1 mouse cellular context compared by ENCODE assay signal in genomic region chr16:91416938-91417337, GRCm38 (mm10).
TF ChIP-seq lines count a peak whose summit lies in the region.

No protein-coding gene starts in this region.

TF ChIP-seq in CH12.LX, 34 proteins besides CTCF, POLR2A, EP300 and RAD21 (continued from another document):
- TF ChIP-seq POLR2AphosphoS2 (IDR thresholded peaks at IDR 0.05; ENCODE audit: low read depth, low read length): 0 out of 2 replicates have a peak, but pooled peaks have one; percentile 65
- no peak for TF ChIP-seq PAX5 (IDR thresholded peaks at IDR 0.05; ENCODE audit: low read length)
- no peak for TF ChIP-seq UBTF (IDR thresholded peaks at IDR 0.05; ENCODE audit: low read depth, low read length)
- TF ChIP-seq HCFC1 (IDR thresholded peaks at IDR 0.05; ENCODE audit: low read depth, low read length): 0 out of 2 replicates have a peak, but pooled peaks have one; percentile 26
- TF ChIP-seq KAT2A (IDR thresholded peaks at IDR 0.05; ENCODE audit: insufficient replicate concordance, low read length): no peak
- no peak for TF ChIP-seq ZC3H11A (IDR thresholded peaks at IDR 0.05; ENCODE audit: low read depth, low read length)
- peak; percentile 80; the same call in 1 of the 2 replicates for TF ChIP-seq SIN3A (IDR thresholded peaks at IDR 0.05; ENCODE audit: low read length)
- peak; percentile 95 for TF ChIP-seq ETS1 (conservative IDR thresholded peaks at IDR 0.05; ENCODE audit: low read depth, low read length)
- TF ChIP-seq E2F4 (IDR thresholded peaks at IDR 0.05; ENCODE audit: insufficient replicate concordance, low read depth, low read length): no peak
- TF ChIP-seq MAX (IDR thresholded peaks at IDR 0.05; ENCODE audit: low read length): peak; percentile 83
- no peak for TF ChIP-seq TBP (conservative IDR thresholded peaks at IDR 0.05; ENCODE audit: low read depth, low read length)
- peak; percentile 74 for TF ChIP-seq MAZ (IDR thresholded peaks at IDR 0.05; ENCODE audit: low read depth, low read length)
- peak; percentile 76; the same call in 1 of the 2 replicates for TF ChIP-seq MAFK (IDR thresholded peaks at IDR 0.05; ENCODE audit: insufficient replicate concordance, low read length)
- TF ChIP-seq MYC (IDR thresholded peaks at IDR 0.05; ENCODE audit: low read depth, low read length): 0 out of 2 replicates have a peak, but pooled peaks have one; percentile 64
- TF ChIP-seq CHD2 (IDR thresholded peaks at IDR 0.05; ENCODE audit: low read length): peak; percentile 55
- no peak for TF ChIP-seq NELFE (IDR thresholded peaks at IDR 0.05; ENCODE audit: low read depth, low read length)
- TF ChIP-seq CHD1 (IDR thresholded peaks at IDR 0.05; ENCODE audit: low read depth, low read length): no peak
- TF ChIP-seq BHLHE40 (IDR thresholded peaks at IDR 0.05; ENCODE audit: low read depth, low read length): peak; percentile 100
- TF ChIP-seq SMC3 (IDR thresholded peaks at IDR 0.05; ENCODE audit: low read depth, low read length): peak; percentile 15
- TF ChIP-seq ZKSCAN1 (IDR thresholded peaks at IDR 0.05; ENCODE audit: borderline replicate concordance, low read depth, low read length): no peak
- TF ChIP-seq USF1 (IDR thresholded peaks at IDR 0.05; ENCODE audit: low read depth, low read length): peak; percentile 74
- no peak for TF ChIP-seq NRF1 (IDR thresholded peaks at IDR 0.05; ENCODE audit: low read depth, low read length)
- TF ChIP-seq JUN (IDR thresholded peaks at IDR 0.05; ENCODE audit: insufficient read depth, low read depth, low read length): peak; percentile 46
- TF ChIP-seq TCF12 (IDR thresholded peaks at IDR 0.05; ENCODE audit: low read depth, low read length): peak; percentile 73; the same call in 1 of the 2 replicates
- TF ChIP-seq USF2 (conservative IDR thresholded peaks at IDR 0.05; ENCODE audit: low read depth, low read length): peak; percentile 50
- TF ChIP-seq ZNF384 (IDR thresholded peaks at IDR 0.05; ENCODE audit: low read depth, low read length): peak; percentile 46; the same call in 1 of the 2 replicates
- TF ChIP-seq JUND (conservative IDR thresholded peaks at IDR 0.05; ENCODE audit: low read depth, low read length): peak; percentile 76; the same call in 1 of the 2 replicates
- no peak for TF ChIP-seq GABPA (IDR thresholded peaks at IDR 0.05; ENCODE audit: insufficient replicate concordance, low read depth, low read length)
- no peak for TF ChIP-seq MXI1 (IDR thresholded peaks at IDR 0.05; ENCODE audit: low read depth, low read length)
